In genomic region chr13:40714531-40714930, GRCm38 (mm10) we compare ENCODE assay signal across 26 mouse cellular contexts. TPM values are rescaled to one million over a fixed set of nuclear protein-coding genes. Genes with fewer than 3 reads are reported as not detected.
DNase-seq lines count a peak whose midpoint lies in the region; ATAC-seq lines count a peak whose summit lies in the region.
"Had no signal": no experiment of that assay in that cellular context is flagged by ENCODE, and none has a peak within 500 bp of the region (broad histone marks: within the 10 kb centered on the region; RNA-seq: fewer than 3 reads in every experiment).

No protein-coding gene starts in this region.

- H3K36me3 ChIP-seq in heart, embryonic 10.5 days, result no peaks in the 10 kb centered on the region
- no peaks in the 10 kb centered on the region for H3K36me3 ChIP-seq in midbrain, embryonic 13.5 days
- H3K36me3 ChIP-seq in midbrain, embryonic 15.5 days (replicated peaks), result no peaks in the 10 kb centered on the region
- peaks cover 9% of the 10 kb centered on the region for H3K36me3 ChIP-seq in embryonic facial prominence, embryonic 10.5 days (replicated peaks)
- H3K36me3 ChIP-seq in neural tube, embryonic 13.5 days, result no peaks in the 10 kb centered on the region
- H3K36me3 ChIP-seq: G1E; heart, embryonic 13.5 days; liver, embryonic 13.5 days had no signal

- ATAC-seq in midbrain, embryonic 13.5 days, result no peak
- no peak for ATAC-seq in midbrain, embryonic 15.5 days (replicated peaks)
- ATAC-seq in neural tube, embryonic 13.5 days (ENCODE audit: low read depth), result no peak
- ATAC-seq: CD4-positive, CD25-positive, alpha-beta regulatory T cell, adult 4 months; forebrain, postnatal 0 days; Patski had no signal

- H3K4me1 ChIP-seq in heart, embryonic 10.5 days, result peaks cover 15% of the 10 kb centered on the region
- H3K4me1 ChIP-seq in midbrain, embryonic 13.5 days (replicated peaks), result peaks cover 13% of the 10 kb centered on the region
- H3K4me1 ChIP-seq in midbrain, embryonic 15.5 days, result peaks cover 3% of the 10 kb centered on the region; the same call in 1 of the 2 replicates
- peaks cover 77% of the 10 kb centered on the region for H3K4me1 ChIP-seq in embryonic facial prominence, embryonic 10.5 days
- peaks cover 60% of the 10 kb centered on the region for H3K4me1 ChIP-seq in neural tube, embryonic 13.5 days (replicated peaks)
- H3K4me1 ChIP-seq: liver, embryonic 13.5 days had no signal

- 0% methylated on average over 2 of the region's 2 CpGs for WGBS in heart, embryonic 10.5 days
- WGBS in midbrain, embryonic 13.5 days, result 2% methylated on average over 2 of the region's 2 CpGs
- WGBS in midbrain, embryonic 15.5 days, result 0% methylated on average over 2 of the region's 2 CpGs
- WGBS in embryonic facial prominence, embryonic 10.5 days, result 25% methylated on average over 2 of the region's 2 CpGs
- 0% methylated on average over 2 of the region's 2 CpGs for WGBS in neural tube, embryonic 13.5 days

- H3K27ac ChIP-seq in heart, embryonic 10.5 days, result no peak overlapping the region
- H3K27ac ChIP-seq in midbrain, embryonic 13.5 days, result 0 out of 2 replicates have a peak overlapping the region, but pooled peaks have one; percentile 15
- H3K27ac ChIP-seq in midbrain, embryonic 15.5 days, result no peak overlapping the region
- no peak overlapping the region for H3K27ac ChIP-seq in embryonic facial prominence, embryonic 10.5 days (replicated peaks)
- H3K27ac ChIP-seq in neural tube, embryonic 13.5 days (replicated peaks), result peak overlapping the region; percentile 0; the same call in 1 of the 2 replicates
- H3K27ac ChIP-seq: heart, embryonic 13.5 days; kidney, postnatal 0 days; layer of hippocampus, adult 2 months; liver, embryonic 13.5 days had no signal

- H3K9me3 ChIP-seq in heart, embryonic 10.5 days, result no peaks in the 10 kb centered on the region
- H3K9me3 ChIP-seq in midbrain, embryonic 13.5 days, result no peaks in the 10 kb centered on the region
- no peaks in the 10 kb centered on the region for H3K9me3 ChIP-seq in midbrain, embryonic 15.5 days
- H3K9me3 ChIP-seq in embryonic facial prominence, embryonic 10.5 days, result no peaks in the 10 kb centered on the region
- no peaks in the 10 kb centered on the region for H3K9me3 ChIP-seq in neural tube, embryonic 13.5 days
- H3K9me3 ChIP-seq: G1E; heart, embryonic 13.5 days; liver, embryonic 13.5 days had no signal

- no peak overlapping the region for H3K9ac ChIP-seq in midbrain, embryonic 13.5 days (replicated peaks)
- no peak overlapping the region for H3K9ac ChIP-seq in midbrain, embryonic 15.5 days
- no peak overlapping the region for H3K9ac ChIP-seq in neural tube, embryonic 13.5 days
- H3K9ac ChIP-seq: forebrain, postnatal 0 days; heart, embryonic 13.5 days; liver, embryonic 13.5 days had no signal

- no peak overlapping the region for H3K4me2 ChIP-seq in midbrain, embryonic 13.5 days (replicated peaks)
- H3K4me2 ChIP-seq in midbrain, embryonic 15.5 days, result no peak overlapping the region
- no peak overlapping the region for H3K4me2 ChIP-seq in neural tube, embryonic 13.5 days
- H3K4me2 ChIP-seq: heart, embryonic 13.5 days; liver, embryonic 13.5 days had no signal

- H3K4me3 ChIP-seq in heart, embryonic 10.5 days, result no peak overlapping the region
- no peak overlapping the region for H3K4me3 ChIP-seq in midbrain, embryonic 13.5 days (replicated peaks)
- no peak overlapping the region for H3K4me3 ChIP-seq in midbrain, embryonic 15.5 days
- H3K4me3 ChIP-seq in embryonic facial prominence, embryonic 10.5 days, result no peak overlapping the region
- H3K4me3 ChIP-seq in neural tube, embryonic 13.5 days, result no peak overlapping the region
- H3K4me3 ChIP-seq: heart, embryonic 13.5 days; layer of hippocampus, adult 2 months; liver, embryonic 13.5 days had no signal

- peaks cover 94% of the 10 kb centered on the region for H3K27me3 ChIP-seq in heart, embryonic 10.5 days (ENCODE audit: insufficient read depth, poor library complexity, severe bottlenecking)
- H3K27me3 ChIP-seq in midbrain, embryonic 13.5 days, result peaks cover 98% of the 10 kb centered on the region
- H3K27me3 ChIP-seq in midbrain, embryonic 15.5 days (replicated peaks), result peaks cover 84% of the 10 kb centered on the region
- peaks cover 100% of the 10 kb centered on the region for H3K27me3 ChIP-seq in embryonic facial prominence, embryonic 10.5 days (replicated peaks; ENCODE audit: low read depth, poor library complexity, severe bottlenecking)
- H3K27me3 ChIP-seq in neural tube, embryonic 13.5 days, result peaks cover 94% of the 10 kb centered on the region
- H3K27me3 ChIP-seq: Patski had no signal

- DNase-seq in heart, embryonic 10.5 days (ENCODE audit: low spot score), result peak; percentile 31
- DNase-seq in heart, adult 18-20 months, result no peak
- DNase-seq in embryonic facial prominence, embryonic 10.5 days (ENCODE audit: low spot score), result peak; percentile 17
- no peak for DNase-seq in T-cell, adult 2 months (ENCODE audit: low spot score)
- DNase-seq: adrenal gland, postnatal 14 days; cerebellum, adult 2 months; cerebellum, postnatal 36 days; forebrain, postnatal 0 days; gastrocnemius, postnatal 14 days; heart, postnatal 14 days; kidney, adult 2 months; layer of hippocampus, postnatal 36 days; liver, embryonic 13.5 days; lung, adult 2 months; lung, postnatal 14 days; right cerebral cortex, postnatal 4 days; thymus, postnatal 14 days had no signal

RNA-seq across cellular contexts. Expression of gene Tfap2a, which starts 23.6 kb away (rescaled TPM):
- 1.0 and 1.6 TPM in 2 replicates for polyA plus RNA-seq in heart, embryonic 10.5 days (2016; fragmentation: Nextera tagmentation; extraction: Ambion mirVana)
- total RNA-seq in heart, adult 18-20 months (2021), result under 1 TPM; 0.07 to 0.13 TPM
- 8.9 and 9.2 TPM in 2 replicates for polyA plus RNA-seq in midbrain, embryonic 13.5 days (2015; fragmentation: Nextera tagmentation; extraction: Ambion mirVana)
- polyA plus RNA-seq in midbrain, embryonic 15.5 days (2015; fragmentation: Nextera tagmentation; extraction: Ambion mirVana), result 4.1 and 5.5 TPM in 2 replicates
- polyA plus RNA-seq in embryonic facial prominence, embryonic 10.5 days (2016; fragmentation: Nextera tagmentation; extraction: Ambion mirVana), result 8.3 and 8.5 TPM in 2 replicates
- polyA plus RNA-seq in neural tube, embryonic 13.5 days (2015; fragmentation: Nextera tagmentation; extraction: Ambion mirVana), result 11.6 and 13.7 TPM in 2 replicates
- total RNA-seq: forebrain, postnatal 0 days; gastrocnemius, postnatal 14 days had no signal
- polyA plus RNA-seq: liver, embryonic 13.5 days had no signal

Comparison
In these comparisons a context has a peak if more than half of its experiments do, and no peak if none do; other contexts are left out.
1. DNase-seq: peak in heart, embryonic 10.5 days (single experiment) and embryonic facial prominence, embryonic 10.5 days (single experiment); none in heart, adult 18-20 months (0 of 2) and T-cell, adult 2 months (single experiment).
2. H3K27ac ChIP-seq: peak in midbrain, embryonic 13.5 days (single experiment) and neural tube, embryonic 13.5 days (single experiment); none in heart, embryonic 10.5 days (single experiment), midbrain, embryonic 15.5 days (single experiment) and embryonic facial prominence, embryonic 10.5 days (single experiment).